Mouse (Mus musculus) gastrocnemius, adult 2 months (tissue): ENCODE measurements around the gene Slc39a11. TPM values are rescaled to one million over a fixed set of nuclear protein-coding genes. Genes with fewer than 3 reads are reported as not detected.

ENCODE experiments used
- DNase-seq: peaks from one replicate; pipeline ENCODE4 v3.0.0; 2022
- H3K27ac ChIP-seq: fragments of 200-600 bp; 2 replicates; pipeline ENCODE4 v1.8.1; 2022; ENCODE audit warnings: mild to moderate bottlenecking
- H3K4me3 ChIP-seq: fragments of 200-600 bp; 2 replicates; pipeline ENCODE4 v1.8.1; 2022; ENCODE audit warnings: mild to moderate bottlenecking, moderate library complexity
- CTCF ChIP-seq: fragments of 200-600 bp; IDR thresholded peaks from 2 replicates; pipeline ENCODE4 v1.8.1; 2022; ENCODE audit warnings: antibody characterized with exemption, mild to moderate bottlenecking, moderate library complexity
- intact Hi-C: fragments of 180-260 bp; cut with DNase I; formaldehyde crosslinking; loops from one replicate; pipeline ENCODE4 v1.15.1; 2025
- total RNA-seq, 2 experiments: library from RNA; stranded (reverse); gene quantifications; 2 replicates each; pipeline ENCODE4 v1.2.3; 2021

The Slc39a11 gene
- total RNA-seq, 2 experiments from 2014 or later = 1.8 to 3.0 TPM

DNA sequence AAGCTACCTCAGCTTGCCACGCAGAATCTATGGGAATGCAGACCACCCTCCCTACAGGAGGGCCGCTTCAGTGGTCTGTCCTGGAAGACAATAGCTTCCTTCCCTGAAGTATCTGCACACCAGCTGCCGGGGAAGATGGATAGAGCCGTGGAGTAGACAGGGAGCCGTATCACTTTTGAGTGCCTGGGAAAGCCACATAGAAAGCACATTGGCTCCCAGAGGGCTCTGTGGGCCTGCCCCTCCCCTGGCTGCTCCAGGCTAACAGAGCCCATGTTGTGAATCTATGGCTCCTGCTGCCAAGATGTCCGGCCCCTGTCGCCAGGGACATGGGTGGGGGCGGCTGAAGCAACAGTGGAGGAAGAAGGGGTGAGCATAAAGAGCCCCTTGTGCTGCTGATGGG, 355.4 kb downstream of the Slc39a11 start:
- no peak for DNase-seq
- H3K27ac ChIP-seq = no peak overlapping the region
- intact Hi-C loops = loop anchor here (10.0 kb wide), 1 partner anchor 520 kb away; no protein-coding TSS in a partner anchor
- no peak overlapping the region for H3K4me3 ChIP-seq
- no peak for TF ChIP-seq CTCF

GRCm38 (mm10) chr11:113292906-113293614, 356.8 kb downstream of the Slc39a11 start:
- DNase-seq = no peak
- intact Hi-C loops = loop anchor here (10.0 kb wide), 1 partner anchor 522 kb away; no protein-coding TSS in a partner anchor
- H3K4me3 ChIP-seq = no peak overlapping the region
- TF ChIP-seq CTCF = no peak
- H3K27ac ChIP-seq = 0 out of 2 replicates have a peak overlapping the region, but pooled peaks have one; percentile 25

DNA sequence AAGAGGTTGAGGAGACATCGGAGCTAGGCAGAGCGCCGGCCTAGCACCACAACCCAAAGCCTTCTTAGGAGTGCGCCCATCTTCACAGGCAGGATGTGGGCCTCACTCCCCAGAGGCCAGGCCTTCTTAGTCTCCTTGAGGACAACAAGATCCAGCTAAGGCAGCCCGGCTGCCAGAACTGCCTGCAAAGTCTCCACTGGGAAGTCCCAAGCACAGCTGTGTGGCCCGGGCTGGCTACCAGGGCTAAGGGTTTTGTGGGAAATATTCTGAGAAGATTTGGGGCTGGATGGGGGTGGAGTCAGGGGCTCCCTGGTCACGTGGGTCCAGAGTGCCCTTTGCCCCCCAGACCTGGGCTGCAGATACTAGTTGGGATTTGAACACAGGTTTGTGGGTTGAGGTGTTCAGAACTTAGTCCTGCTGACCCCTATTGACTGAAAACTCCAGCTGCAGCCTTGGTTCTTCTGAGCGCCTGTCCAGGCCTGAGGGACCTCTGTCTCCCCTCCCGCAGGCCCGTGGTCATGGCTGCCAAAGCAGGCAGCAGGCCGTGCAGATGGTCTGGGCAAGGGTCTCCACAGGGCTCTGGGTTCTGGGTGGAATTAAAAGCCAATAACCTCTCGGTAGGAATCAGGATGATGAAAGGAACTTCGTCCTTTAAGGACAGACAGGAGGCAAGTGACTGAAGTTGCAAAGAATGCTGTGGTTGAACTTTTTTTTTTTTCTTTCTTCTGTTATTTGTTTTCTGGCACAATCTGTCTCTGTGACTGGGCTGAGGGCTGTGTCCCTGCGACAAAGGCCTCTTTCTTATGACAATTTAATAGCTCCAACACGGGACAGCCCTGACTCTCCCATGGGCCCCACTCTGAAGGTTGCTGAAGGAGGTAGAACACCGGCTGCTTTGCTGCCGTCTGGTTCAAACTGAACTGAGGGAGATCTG, 357.8 kb downstream of the Slc39a11 start:
- Histone ChIP-seq H3K4me3 (no peak overlapping the region), H3K27ac (peak overlapping the region; percentile 70)
- TF ChIP-seq CTCF = no peak
- DNase-seq = peak; percentile 61
- intact Hi-C loops = loop anchor here (10.0 kb wide), 1 partner anchor 523 kb away; no protein-coding TSS in a partner anchor

GRCm38 (mm10) chr11:113290911-113291310, 359.0 kb downstream of the Slc39a11 start:
- intact Hi-C loops = loop anchor here (10.0 kb wide), 1 partner anchor 524 kb away; no protein-coding TSS in a partner anchor
- Histone ChIP-seq H3K27ac (no peak overlapping the region), H3K4me3 (no peak overlapping the region)
- DNase-seq = no peak
- TF ChIP-seq CTCF = no peak

DNA sequence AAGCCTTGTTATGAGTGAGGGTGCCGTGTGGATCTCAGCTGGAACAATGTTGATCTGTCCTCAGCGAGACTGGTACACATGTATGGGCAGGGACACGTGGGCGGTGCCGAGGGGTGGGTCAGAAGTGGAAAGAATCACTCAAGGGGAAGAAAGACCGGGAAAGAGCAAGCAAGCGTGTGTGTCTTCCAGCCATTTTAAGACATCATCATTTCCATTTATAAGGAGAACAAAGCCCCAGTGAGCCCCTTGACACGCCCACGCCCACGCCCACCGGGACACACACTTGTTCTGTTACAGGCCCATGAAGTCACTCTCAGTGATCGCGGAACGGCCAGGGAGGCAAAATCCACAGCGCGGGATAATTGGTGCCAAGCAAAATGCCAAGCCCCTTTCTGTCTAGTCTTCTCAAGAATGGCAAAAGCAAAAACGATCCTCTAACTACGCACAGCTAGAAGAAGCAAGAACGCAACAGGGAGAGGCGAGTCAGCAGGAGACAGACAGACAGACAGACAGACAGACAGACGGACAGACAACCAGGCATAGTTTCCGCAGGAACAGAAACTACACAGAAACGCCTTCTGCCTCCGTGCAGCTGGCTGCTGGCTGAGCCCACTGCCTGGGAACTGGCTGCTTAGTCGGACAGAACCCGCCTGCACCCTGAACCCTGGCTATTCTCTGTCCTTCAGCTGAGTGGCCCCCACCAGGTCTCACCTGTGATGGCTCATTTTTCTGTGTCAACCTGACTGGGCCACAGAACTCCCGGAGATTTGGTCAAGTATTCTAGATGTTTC, 364.7 kb downstream of the Slc39a11 start:
- DNase-seq = no peak
- H3K27ac ChIP-seq = no peak overlapping the region
- H3K4me3 ChIP-seq = no peak overlapping the region
- intact Hi-C loops = no loop called here
- no peak for TF ChIP-seq CTCF

GRCm38 (mm10) chr11:113283376-113283811, 366.5 kb downstream of the Slc39a11 start:
- peak overlapping the region; percentile 58 for H3K4me3 ChIP-seq
- DNase-seq = peak; percentile 74
- intact Hi-C loops = no loop called here
- no peak for TF ChIP-seq CTCF
- peak overlapping the region; percentile 85 for H3K27ac ChIP-seq

GRCm38 (mm10) chr11:113278238-113278637, 371.6 kb downstream of the Slc39a11 start:
- intact Hi-C loops = no loop called here
- TF ChIP-seq CTCF = no peak
- no peak overlapping the region for H3K4me3 ChIP-seq
- no peak for DNase-seq
- H3K27ac ChIP-seq = no peak overlapping the region

DNA sequence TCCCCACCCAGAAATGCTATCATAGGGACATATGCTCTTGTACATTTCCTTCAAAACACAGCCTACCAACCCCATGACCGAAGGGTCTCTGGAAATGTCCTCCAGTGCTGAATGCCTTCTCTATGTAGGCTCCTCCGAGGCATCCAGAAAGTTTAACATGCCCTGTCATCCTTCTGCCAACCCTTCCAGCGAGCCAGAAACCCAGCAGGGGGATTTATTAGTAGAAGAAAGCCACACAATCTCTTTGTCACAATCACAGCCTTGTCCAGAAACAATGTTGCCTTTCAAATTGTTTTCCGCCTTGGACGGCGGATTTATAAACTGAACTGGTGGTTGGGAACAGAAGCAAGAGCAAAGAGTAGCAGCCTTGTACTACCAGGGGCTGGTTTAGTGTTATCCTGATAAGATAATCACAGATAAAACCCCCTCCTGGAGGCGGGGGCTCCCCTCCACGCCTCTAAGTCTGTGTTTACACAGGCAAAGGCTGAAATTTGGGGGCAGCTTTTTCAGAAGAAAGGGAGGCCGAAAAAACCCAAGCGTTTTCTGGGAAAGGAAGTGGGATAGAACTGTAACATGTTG, 372.8 kb downstream of the Slc39a11 start:
- intact Hi-C loops = no loop called here
- H3K27ac ChIP-seq = no peak overlapping the region
- no peak for TF ChIP-seq CTCF
- no peak for DNase-seq
- no peak overlapping the region for H3K4me3 ChIP-seq

DNA sequence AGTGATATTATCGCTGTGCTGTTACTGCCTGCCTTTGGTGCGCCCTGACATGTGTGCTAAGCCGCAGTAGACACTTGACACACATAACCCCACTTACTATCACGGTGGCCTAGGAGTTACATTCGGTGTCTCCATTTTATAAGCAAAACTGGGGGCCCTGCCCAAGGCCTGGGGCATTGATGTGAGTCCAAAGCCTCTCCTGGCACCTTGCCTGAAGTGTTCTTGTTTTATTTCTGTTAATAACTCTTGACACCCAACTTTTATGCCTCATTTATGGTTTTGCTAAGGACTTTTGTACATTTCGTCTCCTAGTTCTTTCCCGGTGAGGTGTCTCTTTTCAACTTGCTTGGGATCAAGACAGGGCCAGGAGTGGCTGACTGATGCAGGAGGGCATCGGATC, 373.4 kb downstream of the Slc39a11 start:
- H3K4me3 ChIP-seq = no peak overlapping the region
- no peak overlapping the region for H3K27ac ChIP-seq
- intact Hi-C loops = no loop called here
- no peak for TF ChIP-seq CTCF
- no peak for DNase-seq

DNA sequence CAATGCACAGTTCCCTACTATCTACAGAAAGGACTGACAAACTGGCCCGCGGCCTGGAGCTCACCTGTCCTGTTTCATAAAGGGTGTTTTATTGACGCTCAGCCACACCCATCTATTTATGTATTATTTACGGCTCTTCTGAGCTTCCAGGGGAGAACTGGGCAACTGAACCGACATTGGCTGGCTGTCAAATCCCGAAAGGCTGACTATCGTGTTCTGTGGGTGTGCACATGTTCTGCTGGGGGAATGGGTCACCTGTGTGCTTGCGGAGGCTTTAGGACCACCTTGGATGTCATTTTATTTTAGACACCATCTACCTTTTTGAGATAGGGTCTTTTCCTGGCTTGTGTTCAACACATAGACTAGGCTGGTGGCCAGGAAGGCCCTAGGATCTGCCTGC, 375.8 kb downstream of the Slc39a11 start:
- DNase-seq = peak; percentile 63
- TF ChIP-seq CTCF = no peak
- intact Hi-C loops = no loop called here
- no peak overlapping the region for H3K4me3 ChIP-seq
- H3K27ac ChIP-seq = no peak overlapping the region

DNA sequence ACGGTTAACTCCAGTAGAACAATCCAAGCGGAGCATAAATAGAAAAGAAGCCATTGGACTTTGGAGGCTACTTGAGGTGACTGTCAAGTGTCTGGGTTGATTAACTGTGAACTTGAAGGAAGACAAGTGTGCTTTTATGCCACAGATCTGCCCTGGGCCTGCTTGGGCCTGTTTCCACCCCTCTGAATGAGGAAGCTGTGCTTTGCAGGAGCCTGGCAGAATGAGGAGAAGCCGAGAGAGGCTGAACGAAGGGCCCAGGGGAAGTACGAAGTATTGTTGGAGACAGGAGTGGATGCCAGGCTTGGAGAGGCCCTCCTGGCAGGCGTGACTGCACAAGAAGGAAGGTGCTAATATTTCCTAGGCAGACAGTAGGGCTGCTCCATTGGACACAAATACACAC, 378.0 kb downstream of the Slc39a11 start:
- DNase-seq = no peak
- intact Hi-C loops = no loop called here
- TF ChIP-seq CTCF = no peak
- no peak overlapping the region for H3K4me3 ChIP-seq
- H3K27ac ChIP-seq = no peak overlapping the region

- Histone ChIP-seq H3K4me3 (no peak overlapping the region), H3K27ac (no peak overlapping the region)
- no peak for DNase-seq
- intact Hi-C loops = no loop called here
- TF ChIP-seq CTCF = no peak
Observed at GRCm38 (mm10) chr11:113268831-113269319, 381.0 kb downstream of the Slc39a11 start.
